Mouse (Mus musculus): ENCODE measurements around the gene Cd5.

Cd5 gene

DNA sequence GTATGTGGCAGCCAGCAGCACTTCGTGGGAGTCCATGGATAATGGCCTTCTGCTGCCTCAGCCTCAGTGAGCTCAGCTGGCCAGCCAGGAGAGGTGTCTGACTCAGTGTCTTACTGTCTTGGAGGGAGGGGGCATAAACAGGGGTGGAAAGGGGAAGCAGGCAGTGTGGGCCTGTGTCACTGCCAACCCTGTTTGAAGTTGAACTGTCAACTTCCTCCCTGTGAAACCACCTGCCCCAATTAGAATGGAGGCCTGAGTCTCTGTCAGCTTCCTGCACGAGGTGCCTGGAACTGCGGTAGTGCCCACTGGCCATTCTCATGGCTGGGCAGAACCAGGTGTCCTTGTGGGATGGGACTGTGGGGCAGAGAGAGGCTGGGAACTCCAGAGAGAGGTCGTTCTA is at the start of gene Cd5:
TSS of gene Cd5 (minus strand) at position 192 of the 400 bp plus-strand sequence.
- DNase-seq (ENCODE audit: low spot score in 2 of 2) = peak; percentile 81 to 83

DNA sequence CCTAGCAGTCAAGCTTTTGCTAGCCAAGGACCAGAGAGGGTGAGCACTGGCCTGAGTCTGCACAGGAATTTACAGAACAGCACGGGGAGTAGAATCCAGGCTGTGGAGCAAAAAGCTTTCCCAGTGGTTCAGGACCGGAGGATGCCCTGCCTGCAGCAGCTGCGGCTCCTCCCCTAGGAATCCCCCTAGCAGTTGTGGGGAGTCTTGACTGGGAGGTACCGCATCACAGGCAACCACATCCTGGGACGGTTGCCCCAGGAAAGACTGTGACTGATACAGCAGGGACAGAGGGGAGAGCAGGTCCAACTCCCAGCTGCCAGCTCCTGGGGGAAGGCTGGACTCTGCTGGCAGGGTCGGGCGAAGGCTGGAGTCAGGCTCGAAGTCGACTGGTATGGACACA is 49.4 kb upstream of the Cd5 start:
- peak; percentile 19 to 23 for DNase-seq (ENCODE audit: low spot score in 2 of 2)

DNA sequence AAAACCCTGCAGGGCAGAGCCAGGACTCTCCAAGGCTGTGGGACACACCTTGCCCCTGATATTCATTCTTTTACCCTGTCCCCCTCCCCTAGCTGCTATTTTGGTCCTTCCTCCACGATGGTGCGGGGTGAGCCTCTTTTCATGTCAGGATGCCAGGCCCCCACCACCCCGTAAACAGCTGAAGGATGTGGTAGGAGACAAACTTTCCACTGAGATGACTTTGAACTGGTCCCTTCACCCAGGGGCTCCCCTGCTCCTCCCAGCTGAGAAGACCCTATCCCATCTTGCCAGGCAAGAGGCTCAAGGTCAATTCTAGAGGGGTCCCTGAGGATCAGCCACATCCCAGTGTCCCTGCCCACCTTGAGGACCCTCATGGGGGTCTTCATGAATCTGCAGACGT is 48.6 kb upstream of the Cd5 start:
- DNase-seq (ENCODE audit: low spot score in 2 of 2) = peak; percentile 46 to 51

DNA sequence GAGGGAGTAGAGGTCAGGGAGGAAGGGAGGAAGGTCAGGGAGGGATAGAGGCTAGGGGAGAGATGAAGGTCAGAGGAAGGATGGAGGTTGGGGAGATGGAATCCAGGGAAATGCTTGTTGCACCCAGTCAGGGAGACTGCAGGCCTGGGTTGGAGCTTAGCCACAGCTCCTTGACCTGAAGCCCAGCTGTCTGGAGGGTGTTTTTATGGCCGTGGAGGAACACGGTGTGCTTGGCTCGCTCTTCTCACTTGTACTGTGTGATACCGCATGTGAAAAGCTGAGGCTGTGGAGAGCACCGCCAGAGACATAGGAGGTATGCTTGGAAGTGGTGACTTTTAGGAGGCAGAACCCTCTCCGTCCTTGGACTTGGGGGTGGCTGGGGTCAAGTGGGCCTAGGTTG is 48.0 kb upstream of the Cd5 start:
- no peak for DNase-seq (ENCODE audit: low spot score in 2 of 2)

DNA sequence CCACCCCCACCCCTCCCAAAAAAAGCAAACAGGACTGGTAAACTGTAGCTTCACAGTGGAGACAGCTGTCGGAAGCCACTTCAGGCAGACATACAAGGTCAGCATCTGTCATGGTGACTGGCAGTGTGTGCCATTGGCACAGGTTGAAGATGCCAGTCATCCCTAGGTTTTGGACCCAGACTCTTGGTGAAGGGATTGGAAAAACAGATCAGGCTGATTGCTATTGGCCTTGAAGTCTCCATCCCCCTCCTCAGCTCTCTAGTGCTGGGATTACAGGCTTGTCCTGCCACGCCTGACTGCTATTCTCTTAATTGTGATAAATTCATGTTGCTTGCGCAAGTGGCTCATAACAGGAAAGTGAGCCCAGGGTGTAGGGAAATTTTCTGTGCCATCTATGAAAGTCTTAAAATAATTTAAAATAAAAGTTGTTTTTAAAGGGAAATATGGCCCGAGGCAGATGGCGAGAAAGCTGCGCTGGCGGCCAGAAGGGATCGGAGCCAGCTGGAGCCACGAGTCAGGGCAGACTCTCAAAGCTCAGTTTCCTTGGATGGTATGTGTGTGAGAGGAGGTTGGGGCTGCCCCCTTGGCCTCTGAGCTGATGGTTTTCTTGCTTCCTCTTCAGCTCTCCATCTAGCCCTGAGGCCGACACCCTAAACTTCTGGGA is 46.1 kb upstream of the Cd5 start:
- no peak for DNase-seq (ENCODE audit: low spot score in 2 of 2)

DNA sequence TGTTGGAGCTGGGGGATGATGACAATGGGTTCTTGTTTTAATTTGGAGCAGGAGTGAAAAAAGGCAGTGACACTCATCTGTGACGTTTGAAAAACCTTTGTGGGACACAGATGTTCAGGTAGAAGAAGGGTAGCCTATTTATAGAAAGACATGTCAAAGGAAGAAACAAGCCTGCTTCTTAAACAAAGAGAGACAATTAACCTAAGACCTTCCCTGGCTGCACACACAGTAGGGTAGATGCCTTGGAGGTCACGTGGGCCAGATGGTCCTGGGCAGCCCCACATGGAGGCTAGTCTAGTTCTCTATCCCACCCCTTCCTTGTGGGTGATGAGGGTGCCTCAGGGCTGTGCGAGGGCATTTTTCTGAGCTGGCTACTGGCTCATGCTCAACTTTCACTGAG is 45.3 kb upstream of the Cd5 start:
- DNase-seq (ENCODE audit: low spot score in 2 of 2) = no peak

DNA sequence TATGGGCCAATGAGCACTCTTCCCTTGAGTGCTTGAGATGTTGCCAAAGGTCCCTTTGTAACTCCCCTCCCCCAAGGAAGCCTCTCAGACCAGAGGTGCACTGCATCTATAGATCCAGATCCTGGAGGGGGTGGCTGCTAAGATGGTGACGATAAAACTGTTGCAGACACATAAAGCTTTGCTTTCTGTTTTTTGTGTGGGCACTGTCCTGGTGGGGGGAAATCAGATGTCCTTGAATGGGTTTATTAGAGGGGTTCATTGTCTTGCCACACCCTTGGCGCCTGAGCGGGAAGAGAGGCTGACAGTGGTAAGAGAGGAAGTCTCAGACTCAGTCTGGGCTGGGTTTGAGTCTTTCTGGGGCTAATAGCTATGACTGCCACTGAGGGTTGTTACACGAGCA is 44.4 kb upstream of the Cd5 start:
- no peak for DNase-seq (ENCODE audit: low spot score in 2 of 2)

DNA sequence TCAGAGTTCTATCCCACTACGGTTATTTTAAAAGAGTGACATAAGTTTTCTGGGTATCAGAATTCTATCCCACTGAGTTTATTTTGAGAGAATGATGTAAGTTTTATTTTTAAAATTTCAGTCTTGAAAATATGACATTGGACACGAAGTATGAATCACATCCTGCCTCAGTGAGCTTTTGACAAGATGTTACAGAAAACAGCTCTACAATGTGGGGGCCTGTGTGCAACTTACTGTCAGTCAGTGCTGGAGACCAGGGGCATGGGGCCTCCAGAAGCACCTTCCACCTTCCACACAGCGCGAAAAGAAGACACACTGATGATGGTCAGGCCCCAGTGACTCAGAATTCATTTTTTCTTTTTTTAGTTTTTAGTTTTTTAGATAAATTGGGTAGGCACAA is 42.8 kb upstream of the Cd5 start:
- no peak for DNase-seq (ENCODE audit: low spot score in 2 of 2)

DNA sequence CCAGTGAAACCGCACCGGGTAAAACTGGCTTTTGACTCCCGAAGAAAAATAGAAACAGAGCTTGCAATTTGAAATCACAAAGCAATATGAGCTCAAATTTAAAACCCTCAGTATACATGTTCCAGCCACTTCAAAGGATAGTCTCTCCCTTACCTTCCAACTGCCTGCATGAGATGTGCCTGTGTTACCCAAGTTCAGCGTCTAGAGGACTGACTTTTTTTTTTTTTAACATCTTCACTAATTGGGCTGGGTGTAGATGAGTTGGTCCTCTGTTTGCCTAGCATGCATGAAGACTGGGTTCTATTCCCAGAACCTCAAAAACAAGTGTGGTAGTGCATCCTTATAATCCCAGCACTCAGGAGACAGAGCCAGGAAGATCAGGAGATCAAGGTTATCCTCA is 38.1 kb upstream of the Cd5 start:
- no peak for DNase-seq (ENCODE audit: low spot score in 2 of 2)

DNA sequence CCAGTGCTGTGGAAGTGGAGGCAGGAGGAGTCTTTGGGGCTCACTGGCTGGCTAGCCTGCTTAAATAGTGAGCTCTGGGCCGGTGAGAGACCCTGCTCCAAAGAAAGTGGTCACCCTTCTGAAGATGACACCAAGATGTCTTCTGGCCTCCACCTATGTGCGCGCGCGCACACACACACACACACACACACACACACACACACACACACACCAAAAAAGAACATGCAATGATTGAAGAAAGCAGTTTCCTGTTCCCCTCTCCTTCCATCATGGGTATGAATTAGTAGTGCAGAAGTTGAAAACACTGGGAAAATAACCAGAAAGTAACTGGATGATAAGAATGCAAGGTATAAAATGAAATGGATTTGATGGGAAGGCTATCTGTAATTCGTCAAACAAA is 35.3 kb upstream of the Cd5 start:
- DNase-seq (ENCODE audit: low spot score in 2 of 2) = no peak

DNA sequence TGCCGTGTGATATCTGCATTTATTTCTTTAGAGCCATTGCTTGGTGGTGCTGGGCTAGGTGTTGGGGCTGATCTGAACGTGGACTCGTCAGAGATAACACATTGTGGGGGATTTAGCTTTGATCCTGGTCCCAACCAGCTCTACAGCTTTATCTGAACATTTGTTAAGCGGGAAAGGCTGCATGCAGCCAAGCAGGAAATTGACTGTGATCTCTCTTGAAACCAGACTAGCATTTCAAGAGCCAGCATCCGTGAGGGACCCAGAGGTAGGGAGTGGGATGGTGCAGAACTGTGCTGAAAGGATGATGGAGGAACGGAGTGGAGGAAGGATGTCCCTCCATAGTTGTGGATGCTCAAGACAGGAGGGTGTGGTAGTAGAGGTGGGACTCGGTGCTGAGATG is 34.6 kb upstream of the Cd5 start:
- no peak for DNase-seq (ENCODE audit: low spot score in 2 of 2)

DNA sequence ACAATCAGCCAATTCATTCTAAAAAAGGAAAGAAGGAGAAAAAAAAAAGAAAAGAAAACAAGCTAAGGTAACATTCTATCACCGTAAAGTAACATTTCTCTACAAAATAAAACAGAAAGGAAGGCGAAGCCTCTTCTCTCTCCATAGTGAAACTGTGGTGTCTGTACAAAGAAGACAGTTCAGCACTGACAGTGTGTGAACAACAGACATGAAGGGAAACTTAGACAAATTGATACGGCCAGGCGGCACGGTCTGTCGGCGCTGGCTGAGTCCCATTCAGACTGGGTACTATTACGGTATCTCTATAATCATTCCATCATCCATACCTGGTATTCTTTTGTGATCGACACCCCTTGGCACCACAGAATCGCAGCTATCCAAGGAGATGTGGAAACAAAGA is 34.1 kb upstream of the Cd5 start:
- no peak for DNase-seq (ENCODE audit: low spot score in 2 of 2)

DNA sequence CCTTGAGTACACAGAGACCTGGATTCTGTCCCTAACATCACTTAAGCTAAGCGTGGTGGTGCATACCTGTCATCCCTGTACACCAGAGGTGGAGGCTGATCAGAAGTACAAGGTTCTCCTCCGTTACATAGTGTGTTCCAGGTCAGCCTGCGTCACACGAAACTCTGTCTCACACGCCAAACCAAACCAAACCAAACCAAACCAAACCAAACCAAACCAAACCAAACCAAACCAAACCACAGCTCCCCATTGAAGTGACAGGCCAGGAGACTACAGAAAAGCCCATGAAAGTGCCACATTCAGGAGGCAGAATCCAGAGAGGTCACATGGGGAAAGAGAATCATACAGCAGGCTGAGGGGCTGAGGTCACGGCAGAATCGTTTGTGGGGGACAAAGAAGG is 33.2 kb upstream of the Cd5 start:
- no peak for DNase-seq (ENCODE audit: low spot score in 2 of 2)

DNA sequence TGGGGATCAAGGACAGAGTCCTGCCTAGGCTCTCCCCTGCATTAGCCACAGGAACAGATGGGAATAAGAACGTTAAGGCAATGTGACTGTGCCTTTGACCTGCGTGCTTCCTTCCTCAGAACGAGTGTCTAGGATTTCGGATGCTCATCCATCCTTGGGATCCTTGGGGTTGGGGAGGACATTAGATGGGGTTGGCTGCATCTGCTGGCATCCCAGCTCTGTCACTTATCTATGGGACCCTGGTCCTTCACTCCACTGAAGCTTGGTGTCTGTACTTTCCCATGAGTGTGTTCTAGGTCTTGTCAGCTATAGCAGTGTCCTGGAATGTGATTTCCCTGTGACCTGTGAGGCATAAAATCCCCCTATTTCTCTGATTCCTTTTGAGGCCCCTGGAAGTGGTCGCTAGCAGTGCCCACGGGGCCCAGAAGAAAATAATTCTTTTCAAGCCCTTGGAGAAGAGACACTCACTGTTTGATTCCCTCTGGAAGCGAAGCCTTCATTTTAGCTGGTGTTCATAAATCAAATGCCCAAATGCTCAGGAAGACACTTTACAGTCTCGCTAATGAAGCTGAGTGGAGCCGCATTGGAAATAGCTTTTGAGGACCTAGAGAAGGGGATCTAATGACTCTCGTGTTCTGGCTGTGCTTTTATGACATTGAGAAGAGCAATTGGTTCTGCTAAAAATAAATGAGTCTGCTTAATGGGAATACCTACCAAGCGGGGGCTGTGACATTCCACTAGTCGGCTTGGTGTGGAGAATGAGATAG is 30.8 kb upstream of the Cd5 start:
- no peak for DNase-seq (ENCODE audit: low spot score in 2 of 2)

DNA sequence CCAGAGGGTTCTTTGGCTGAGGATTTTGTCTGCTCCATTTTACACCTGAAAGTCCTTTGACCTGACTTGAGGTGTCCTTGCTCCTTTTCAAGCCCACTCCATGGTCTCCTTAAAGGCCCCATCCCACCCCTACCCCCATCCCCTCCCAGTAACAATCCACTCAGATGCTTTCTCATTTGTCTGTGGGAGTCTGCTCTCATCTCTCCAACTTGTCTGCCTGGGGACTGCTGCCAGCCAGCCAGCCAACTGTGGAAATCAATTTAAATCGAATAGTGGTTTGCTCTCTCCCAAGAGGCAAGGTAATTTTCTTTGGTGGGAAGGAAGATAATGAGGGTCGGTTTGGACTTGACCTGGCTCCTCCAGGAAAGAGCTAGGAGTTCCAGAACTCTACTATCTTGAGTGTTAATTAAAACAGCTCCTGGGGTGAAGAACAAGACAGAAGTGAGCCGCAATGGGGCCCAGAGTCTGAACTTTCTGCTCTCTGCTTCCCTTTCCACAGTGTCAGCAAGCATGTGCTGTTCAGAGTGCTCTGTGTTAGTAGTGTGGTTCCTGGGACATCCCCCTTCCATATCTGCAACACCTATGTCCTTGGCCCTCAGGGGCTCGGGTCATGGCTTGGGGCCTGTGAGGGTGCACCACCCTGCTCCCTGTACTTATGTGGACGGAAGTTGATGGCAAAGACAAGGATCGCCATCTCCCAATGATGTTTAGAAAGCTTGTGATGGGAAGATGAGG is 30.1 kb upstream of the Cd5 start:
- DNase-seq (ENCODE audit: low spot score in 2 of 2) = no peak

DNA sequence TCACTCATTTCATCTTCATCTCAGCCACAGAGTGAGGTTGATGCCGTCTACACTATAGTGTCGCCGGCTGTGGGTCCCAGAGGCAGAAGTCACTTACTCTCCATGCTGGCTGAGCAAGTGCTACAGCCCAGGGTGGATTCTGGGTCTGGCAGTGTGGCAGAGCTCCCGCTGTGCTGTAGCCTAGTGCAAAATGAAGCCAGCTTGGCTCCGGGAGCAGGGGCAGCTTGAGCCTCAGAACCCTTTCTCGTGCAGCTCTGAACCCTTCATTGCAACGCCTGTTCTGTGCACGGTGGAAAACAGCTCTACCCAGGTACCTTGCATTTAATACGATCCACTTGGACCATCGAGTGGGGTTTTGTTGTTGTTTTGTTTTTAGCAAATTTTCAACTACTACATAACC is 28.8 kb upstream of the Cd5 start:
- DNase-seq (ENCODE audit: low spot score in 2 of 2) = no peak

DNA sequence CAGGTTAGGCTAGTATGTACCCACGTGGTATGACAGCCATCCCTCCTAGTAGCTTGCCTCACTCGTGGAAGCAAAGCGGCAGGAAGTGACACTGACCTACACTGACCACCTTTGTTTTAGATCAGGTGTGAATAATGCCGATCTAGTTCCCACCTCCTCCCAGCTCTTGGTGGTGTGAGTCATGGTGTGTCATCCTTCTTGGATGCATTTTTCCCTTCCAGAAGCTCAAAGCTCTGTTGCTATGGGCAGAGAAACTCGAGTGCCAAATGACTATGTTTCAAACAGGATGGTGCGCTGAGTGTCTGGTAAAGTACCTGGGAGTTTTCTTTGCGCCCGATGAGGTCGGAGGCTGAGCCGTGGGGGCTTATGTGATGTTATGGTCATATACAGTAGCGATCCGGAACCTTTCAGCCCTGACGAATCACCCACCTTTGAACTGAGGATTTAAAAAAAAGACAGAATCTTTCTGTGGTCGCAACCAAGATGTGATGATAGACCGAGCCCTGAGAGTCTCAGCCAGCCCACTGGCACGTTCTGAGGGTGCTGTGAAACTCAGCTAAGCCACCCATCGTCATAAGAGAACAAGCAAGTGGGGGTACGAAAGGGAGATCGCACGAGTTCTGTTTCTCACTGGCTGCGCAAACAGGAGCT is 24.7 kb upstream of the Cd5 start:
- no peak for DNase-seq (ENCODE audit: low spot score in 2 of 2)

DNA sequence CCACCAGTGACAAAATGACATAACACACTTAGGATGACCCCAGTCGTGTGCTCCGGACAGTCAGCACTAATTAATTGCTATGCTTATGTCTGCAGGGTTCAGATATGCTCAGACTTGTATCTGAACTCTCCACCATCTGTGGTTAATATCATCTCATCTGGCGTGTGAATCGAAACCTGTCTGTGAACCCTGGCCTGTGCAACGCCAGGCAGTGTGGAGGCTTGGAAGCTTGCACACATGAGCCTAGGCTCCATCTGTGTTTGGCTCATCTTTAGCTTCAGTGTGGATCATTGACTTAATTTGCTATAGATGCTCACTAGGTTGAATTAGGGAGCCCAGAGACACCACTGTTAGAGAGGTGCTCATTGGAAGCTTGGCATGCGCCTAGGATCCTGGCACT is 23.7 kb upstream of the Cd5 start:
- DNase-seq (ENCODE audit: low spot score in 2 of 2) = no peak

DNA sequence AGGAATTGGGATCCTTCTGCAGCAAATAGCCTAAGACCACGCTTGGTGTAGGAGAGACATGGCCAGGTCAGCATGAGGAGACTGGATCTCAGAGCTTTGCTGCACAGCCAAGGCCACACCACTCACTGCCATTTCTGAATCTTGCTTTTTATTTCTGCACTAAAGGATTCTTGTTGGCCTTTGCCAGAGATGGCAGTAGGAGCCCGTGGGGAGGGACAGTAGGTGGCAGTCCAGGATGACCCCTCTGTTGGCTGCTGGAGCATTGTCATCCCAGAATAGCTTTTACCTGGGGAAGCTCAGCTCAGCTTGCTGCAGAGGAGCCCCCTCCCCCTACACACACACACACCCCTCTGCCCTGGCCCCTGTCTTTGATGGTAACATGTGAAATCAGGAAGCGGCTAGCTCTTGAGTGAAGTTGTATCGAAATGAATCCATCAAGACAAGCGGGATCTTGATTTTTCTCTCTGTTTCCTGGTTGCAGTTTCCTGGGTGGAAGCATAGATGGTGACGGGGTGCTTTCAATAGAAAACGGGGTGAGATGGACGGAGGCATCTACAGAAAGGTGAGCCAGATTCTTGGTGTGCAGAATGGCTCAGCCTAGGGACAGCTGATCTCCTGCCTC is 23.1 kb upstream of the Cd5 start:
- no peak for DNase-seq (ENCODE audit: low spot score in 2 of 2)

DNA sequence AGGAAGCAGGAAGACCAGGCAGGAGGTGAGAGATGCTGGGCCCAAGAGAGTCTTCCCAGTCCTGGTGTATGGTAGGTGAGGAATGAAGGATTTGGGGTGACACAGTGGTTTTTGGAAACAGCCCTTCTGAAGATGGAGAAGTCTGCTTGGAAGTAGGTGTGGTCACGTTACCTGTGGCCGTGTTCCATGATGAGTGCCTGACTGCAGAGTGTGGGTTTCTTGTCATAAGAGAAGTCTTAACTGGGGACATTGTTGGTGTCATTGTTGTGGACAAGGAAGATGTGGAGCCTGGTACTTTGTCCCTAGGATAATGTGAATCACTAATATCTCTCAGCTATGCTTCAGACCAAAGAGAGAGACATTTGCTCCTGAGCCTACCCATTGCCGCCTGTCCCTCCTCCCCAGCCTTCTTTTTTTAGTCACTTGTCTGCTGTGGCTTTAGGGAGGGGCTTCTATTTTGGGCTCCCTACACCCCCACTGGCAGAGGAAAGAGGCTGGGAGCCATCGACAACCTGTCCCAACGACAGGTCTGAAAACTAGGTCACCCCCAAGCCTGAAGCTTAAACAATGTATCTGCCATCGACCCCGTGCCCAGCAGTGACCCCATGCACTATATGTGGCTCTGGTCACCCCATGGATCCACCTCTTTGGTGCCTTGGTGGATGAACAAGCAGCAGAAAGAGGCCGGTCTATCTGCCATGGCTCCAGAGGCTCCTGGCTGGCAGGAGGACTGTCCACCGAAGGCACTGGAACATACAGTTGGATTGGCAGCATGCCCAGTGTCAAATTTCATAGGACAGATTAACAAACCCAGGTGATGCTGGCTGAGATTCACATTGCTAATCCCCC is 21.4 kb upstream of the Cd5 start:
- no peak for DNase-seq (ENCODE audit: low spot score in 2 of 2)

DNA sequence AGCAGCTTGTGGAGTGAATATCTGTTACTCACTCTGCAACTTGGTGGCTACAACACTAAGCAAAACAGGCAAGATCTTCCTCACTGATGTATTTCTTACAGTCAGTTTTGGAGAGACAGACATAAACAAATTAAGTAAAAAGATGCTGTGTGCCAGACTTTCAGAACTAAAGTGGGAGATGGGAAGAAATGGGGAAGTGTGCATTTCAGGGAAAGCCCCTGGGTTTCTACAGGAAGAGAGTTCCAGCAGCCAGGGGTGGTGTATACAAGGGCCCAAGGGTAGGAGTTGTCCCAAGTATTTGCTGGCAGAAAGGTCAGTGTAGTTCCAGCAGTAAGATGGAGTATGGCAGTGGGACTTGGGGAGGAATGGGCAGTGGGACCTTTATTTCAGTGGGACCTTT is 20.7 kb upstream of the Cd5 start:
- no peak for DNase-seq (ENCODE audit: low spot score in 2 of 2)
